Mouse (Mus musculus) embryonic facial prominence, embryonic 11.5 days (tissue): ENCODE results near the gene Ppox. TPM values are rescaled to one million over a fixed set of nuclear protein-coding genes. Genes with fewer than 3 reads are reported as not detected.
A peak's percentile ranks its signal among the peaks of the same experiment; 100 is the strongest.
"Not testable (repeated sequence)": the region's sequence is repeated elsewhere in the genome, so short reads cannot be mapped to it uniquely, and the experiment has no call there.

Experiments
- ATAC-seq: fragments of 200-750 bp; cut with Nextera tagmentation; replicated peaks from 2 replicates; pipeline ENCODE4 v1.8.0; 2017; ENCODE audit warnings: low read depth; ENCODE audit not compliant: insufficient number of reproducible peaks, low FRiP score, low TSS enrichment
- DNase-seq: peaks from one replicate; pipeline ENCODE4 v3.0.0-alpha.2; 2015; ENCODE audit warnings: low spot score
- H3K27ac ChIP-seq: fragments of 300-500 bp; sonication (generic); replicated peaks from 2 replicates; pipeline ENCODE4 v1.5.1; 2014; ENCODE audit warnings: mild to moderate bottlenecking, low read depth, low read length, control low read depth
- H3K27me3 ChIP-seq: fragments of 300-500 bp; sonication (generic); 2 replicates; pipeline ENCODE4 v1.6.1; 2014; ENCODE audit warnings: mild to moderate bottlenecking, low read length, moderate library complexity, mixed read lengths; ENCODE audit not compliant: control insufficient read depth, insufficient read depth
- H3K36me3 ChIP-seq: fragments of 300-500 bp; sonication (generic); replicated peaks from 2 replicates; pipeline ENCODE4 v1.6.1; 2014; ENCODE audit warnings: low read depth, mild to moderate bottlenecking, low read length, moderate library complexity, mixed read lengths; ENCODE audit not compliant: control insufficient read depth, insufficient read depth
- H3K4me1 ChIP-seq: fragments of 300-500 bp; sonication (generic); 2 replicates; pipeline ENCODE4 v1.6.1; 2014; ENCODE audit warnings: low read length, mixed read lengths; ENCODE audit not compliant: control insufficient read depth, insufficient read depth
- H3K4me2 ChIP-seq: fragments of 300-500 bp; sonication (generic); 2 replicates; pipeline ENCODE4 v1.6.1; 2014; ENCODE audit warnings: low read depth, mild to moderate bottlenecking, control low read depth, low read length, moderate library complexity
- H3K4me3 ChIP-seq: fragments of 300-500 bp; sonication (generic); 2 replicates; pipeline ENCODE4 v1.5.1; 2014; ENCODE audit warnings: low read depth, low read length, control low read depth
- H3K9ac ChIP-seq: fragments of 300-500 bp; sonication (generic); replicated peaks from 2 replicates; pipeline ENCODE4 v1.6.1; 2014; ENCODE audit warnings: mild to moderate bottlenecking, control low read depth, low read length
- H3K9me3 ChIP-seq: fragments of 300-500 bp; sonication (generic); replicated peaks from 2 replicates; pipeline ENCODE4 v1.6.1; 2016; ENCODE audit warnings: mild to moderate bottlenecking, low read length, inconsistent platforms, mixed read lengths; ENCODE audit not compliant: control insufficient read depth
- WGBS: fragments of 180-500 bp; shearing (Covaris S2); extraction: QIAGEN DNeasy Blood & Tissue Kit; methylation state at CpG from one replicate; pipeline ENCODE4 v1.1.7; 2014; 5-methylcytosine and 5-hydroxymethylcytosine counted together
- polyA plus RNA-seq: library from polyadenylated mRNA; unstranded; fragments of >200 nt; fragmentation: Nextera tagmentation; extraction: Ambion mirVana; gene quantifications from 2 replicates; pipeline ENCODE4 v1.2.1, GENCODE M21; 2014

Gene Ppox
- polyA plus RNA-seq, 1 experiment from 2014 or later = 58.3 TPM

GRCm38 (mm10) chr1:171241952-171242351 lies 39.0 kb downstream of the Ppox start:
- H3K9ac ChIP-seq, H3K4me3 ChIP-seq, DNase-seq, H3K4me1 ChIP-seq, H3K27ac ChIP-seq, ATAC-seq, H3K9me3 ChIP-seq, H3K36me3 ChIP-seq, H3K4me2 ChIP-seq, H3K27me3 ChIP-seq: not testable (repeated sequence)
- 88% methylated on average over 12 of the region's 12 CpGs for WGBS

GRCm38 (mm10) chr1:171240911-171241310 lies 40.1 kb downstream of the Ppox start:
- H3K9ac ChIP-seq = no peak overlapping the region
- DNase-seq (no peak), ATAC-seq (no peak)
- H3K4me3 ChIP-seq = no peak overlapping the region
- H3K4me2 ChIP-seq = no peak overlapping the region
- H3K27ac ChIP-seq = no peak overlapping the region
- H3K4me1 ChIP-seq = no peaks in the 10 kb centered on the region
- H3K36me3 ChIP-seq = peaks cover 7% of the 10 kb centered on the region; the same call in 1 of the 2 replicates
- no peaks in the 10 kb centered on the region for H3K9me3 ChIP-seq
- 85% methylated on average over 10 of the region's 10 CpGs for WGBS
- H3K27me3 ChIP-seq = no peaks in the 10 kb centered on the region

- H3K4me3 ChIP-seq = no peak overlapping the region
- no peak overlapping the region for H3K4me2 ChIP-seq
- H3K36me3 ChIP-seq = peaks cover 12% of the 10 kb centered on the region; the same call in 1 of the 2 replicates
- H3K27ac ChIP-seq = no peak overlapping the region
- H3K9me3 ChIP-seq = no peaks in the 10 kb centered on the region
- 75% methylated on average over 15 of the region's 15 CpGs for WGBS
- DNase-seq = no peak
- no peak overlapping the region for H3K9ac ChIP-seq
- no peak for ATAC-seq
- no peaks in the 10 kb centered on the region for H3K4me1 ChIP-seq
- no peaks in the 10 kb centered on the region for H3K27me3 ChIP-seq
Observed at GRCm38 (mm10) chr1:171239992-171240744, 40.8 kb downstream of the Ppox start.

- Histone ChIP-seq H3K27ac (no peak overlapping the region), H3K9ac (no peak overlapping the region), H3K4me1 (no peaks in the 10 kb centered on the region), H3K36me3 (peaks cover 20% of the 10 kb centered on the region; the same call in 1 of the 2 replicates), H3K27me3 (no peaks in the 10 kb centered on the region), H3K4me2 (no peak overlapping the region), H3K9me3 (no peaks in the 10 kb centered on the region), H3K4me3 (no peak overlapping the region)
- 69% methylated on average over 14 of the region's 14 CpGs for WGBS
- DNase-seq = peak; percentile 67
- no peak for ATAC-seq
Observed at GRCm38 (mm10) chr1:171238463-171238862, 42.5 kb downstream of the Ppox start.

GRCm38 (mm10) chr1:171237438-171237837 lies 43.5 kb downstream of the Ppox start:
- ATAC-seq (no peak), DNase-seq (no peak)
- WGBS = 89% methylated on average over 6 of the region's 6 CpGs
- no peak overlapping the region for H3K27ac ChIP-seq
- H3K4me2 ChIP-seq = no peak overlapping the region
- H3K9me3 ChIP-seq = no peaks in the 10 kb centered on the region
- peaks cover 20% of the 10 kb centered on the region; the same call in 1 of the 2 replicates for H3K36me3 ChIP-seq
- no peaks in the 10 kb centered on the region for H3K27me3 ChIP-seq
- H3K9ac ChIP-seq = no peak overlapping the region
- no peaks in the 10 kb centered on the region for H3K4me1 ChIP-seq
- no peak overlapping the region for H3K4me3 ChIP-seq

GRCm38 (mm10) chr1:171235791-171236190 lies 45.2 kb downstream of the Ppox start:
- H3K9ac ChIP-seq = no peak overlapping the region
- DNase-seq = no peak
- H3K27me3 ChIP-seq = no peaks in the 10 kb centered on the region
- no peak overlapping the region for H3K27ac ChIP-seq
- no peak for ATAC-seq
- H3K4me2 ChIP-seq = no peak overlapping the region
- H3K4me1 ChIP-seq = no peaks in the 10 kb centered on the region
- 88% methylated on average over 3 of the region's 4 CpGs for WGBS
- H3K9me3 ChIP-seq = no peaks in the 10 kb centered on the region
- H3K36me3 ChIP-seq = peaks cover 20% of the 10 kb centered on the region; the same call in 1 of the 2 replicates
- H3K4me3 ChIP-seq = no peak overlapping the region

GRCm38 (mm10) chr1:171234538-171234937 lies 46.4 kb downstream of the Ppox start:
- Histone ChIP-seq H3K36me3 (peaks cover 18% of the 10 kb centered on the region; the same call in 1 of the 2 replicates), H3K9me3 (no peaks in the 10 kb centered on the region), H3K4me3 (no peak overlapping the region), H3K27ac (no peak overlapping the region), H3K4me2 (no peak overlapping the region), H3K9ac (no peak overlapping the region), H3K27me3 (no peaks in the 10 kb centered on the region), H3K4me1 (no peaks in the 10 kb centered on the region)
- WGBS = 95% methylated on average over 4 of the region's 4 CpGs
- ATAC-seq = no peak
- no peak for DNase-seq

GRCm38 (mm10) chr1:171234126-171234525 lies 46.9 kb downstream of the Ppox start, which contains the start of gene Fcer1g:
Gene Fcer1g, minus strand, starts transcription at chr1:171234365.
- no peaks in the 10 kb centered on the region for H3K4me1 ChIP-seq
- H3K9ac ChIP-seq = no peak within 1 kb of the TSS
- H3K9me3 ChIP-seq = no peaks in the 10 kb centered on the region
- 91% methylated on average over 14 of the region's 14 CpGs for WGBS
- DNase-seq (no peak), ATAC-seq (no peak)
- no peaks in the 10 kb centered on the region for H3K27me3 ChIP-seq
- no peak within 1 kb of the TSS for H3K4me3 ChIP-seq
- H3K4me2 ChIP-seq = no peak within 1 kb of the TSS
- no peak within 1 kb of the TSS for H3K27ac ChIP-seq
- H3K36me3 ChIP-seq = peaks cover 16% of the 10 kb centered on the region; the same call in 1 of the 2 replicates
